Mouse (Mus musculus): Measurements from ENCODE around the gene Rab11fip5. TPM values are rescaled to one million over a fixed set of nuclear protein-coding genes. Genes with fewer than 3 reads are reported as not detected.

Rab11fip5 gene
- polyA plus RNA-seq, 1 experiment from 2014 or later, result 14.1 TPM

GRCm38 (mm10) chr6:85331221-85331735, 43.2 kb downstream of the Rab11fip5 start:
- H3K9ac ChIP-seq, result no peak overlapping the region
- H3K4me3 ChIP-seq, result no peak overlapping the region
- H3K4me2 ChIP-seq, result peak overlapping the region; percentile 94; the same call in 1 of the 2 replicates
- no peaks in the 10 kb centered on the region for H3K9me3 ChIP-seq
- H3K27me3 ChIP-seq, result no peaks in the 10 kb centered on the region
- peaks cover 14% of the 10 kb centered on the region for H3K4me1 ChIP-seq
- no peak for ATAC-seq (ENCODE audit: borderline replicate concordance, extremely low read depth, low FRiP score, low TSS enrichment)
- H3K27ac ChIP-seq, result no peak overlapping the region
- 15% methylated on average over 6 of the region's 6 CpGs for WGBS
- H3K36me3 ChIP-seq, result no peaks in the 10 kb centered on the region

- Histone ChIP-seq H3K27ac (no peak overlapping the region), H3K4me3 (no peak overlapping the region), H3K36me3 (no peaks in the 10 kb centered on the region), H3K4me2 (no peak overlapping the region), H3K27me3 (no peaks in the 10 kb centered on the region), H3K4me1 (peaks cover 14% of the 10 kb centered on the region), H3K9ac (no peak overlapping the region), H3K9me3 (no peaks in the 10 kb centered on the region)
- WGBS, result 93% methylated on average over 4 of the region's 4 CpGs
- ATAC-seq (ENCODE audit: borderline replicate concordance, extremely low read depth, low FRiP score, low TSS enrichment), result no peak
Measured at GRCm38 (mm10) chr6:85329666-85330185, 44.7 kb downstream of the Rab11fip5 start.

- no peak for ATAC-seq (ENCODE audit: borderline replicate concordance, extremely low read depth, low FRiP score, low TSS enrichment)
- WGBS, result 71% methylated on average over 4 of the region's 4 CpGs
Measured at GRCm38 (mm10) chr6:85326564-85326963, 47.9 kb downstream of the Rab11fip5 start.

GRCm38 (mm10) chr6:85325109-85325508, 49.3 kb downstream of the Rab11fip5 start:
- WGBS, result 25% methylated on average over 2 of the region's 2 CpGs

More at GRCm38 (mm10) chr6:85326564-85326963, 47.9 kb downstream of the Rab11fip5 start:
- no peak overlapping the region for H3K27ac ChIP-seq
- no peak overlapping the region for H3K4me2 ChIP-seq
- H3K4me3 ChIP-seq, result no peak overlapping the region
- no peaks in the 10 kb centered on the region for H3K9me3 ChIP-seq
- H3K36me3 ChIP-seq, result no peaks in the 10 kb centered on the region
- H3K9ac ChIP-seq, result no peak overlapping the region
- H3K4me1 ChIP-seq, result peaks cover 7% of the 10 kb centered on the region; the same call in 1 of the 2 replicates
- H3K27me3 ChIP-seq, result no peaks in the 10 kb centered on the region

GRCm38 (mm10) chr6:85320445-85320866, 54.0 kb downstream of the Rab11fip5 start:
- Histone ChIP-seq H3K27me3 (no peaks in the 10 kb centered on the region), H3K9me3 (no peaks in the 10 kb centered on the region), H3K4me2 (no peak overlapping the region), H3K4me3 (no peak overlapping the region), H3K27ac (no peak overlapping the region), H3K4me1 (no peaks in the 10 kb centered on the region), H3K36me3 (no peaks in the 10 kb centered on the region), H3K9ac (no peak overlapping the region)
- no peak for ATAC-seq (ENCODE audit: borderline replicate concordance, extremely low read depth, low FRiP score, low TSS enrichment)
- 82% methylated on average over 6 of the region's 6 CpGs for WGBS

More at GRCm38 (mm10) chr6:85325109-85325508, 49.3 kb downstream of the Rab11fip5 start:
- Histone ChIP-seq H3K4me3 (no peak overlapping the region), H3K4me2 (no peak overlapping the region), H3K27me3 (no peaks in the 10 kb centered on the region), H3K9ac (no peak overlapping the region), H3K36me3 (no peaks in the 10 kb centered on the region), H3K4me1 (no peaks in the 10 kb centered on the region), H3K27ac (no peak overlapping the region), H3K9me3 (no peaks in the 10 kb centered on the region)
- no peak for ATAC-seq (ENCODE audit: borderline replicate concordance, extremely low read depth, low FRiP score, low TSS enrichment)

GRCm38 (mm10) chr6:85316211-85316610, 58.2 kb downstream of the Rab11fip5 start:
- Histone ChIP-seq H3K36me3 (no peaks in the 10 kb centered on the region), H3K9me3 (no peaks in the 10 kb centered on the region), H3K4me1 (no peaks in the 10 kb centered on the region), H3K9ac (no peak overlapping the region), H3K27ac (no peak overlapping the region), H3K4me3 (no peak overlapping the region), H3K4me2 (no peak overlapping the region), H3K27me3 (no peaks in the 10 kb centered on the region)
- WGBS, result 76% methylated on average over 2 of the region's 2 CpGs
- no peak for ATAC-seq (ENCODE audit: borderline replicate concordance, extremely low read depth, low FRiP score, low TSS enrichment)

- no peak overlapping the region for H3K4me3 ChIP-seq
- no peak for ATAC-seq (ENCODE audit: borderline replicate concordance, extremely low read depth, low FRiP score, low TSS enrichment)
- no peaks in the 10 kb centered on the region for H3K4me1 ChIP-seq
- no peaks in the 10 kb centered on the region for H3K36me3 ChIP-seq
- no peak overlapping the region for H3K9ac ChIP-seq
- no peak overlapping the region for H3K27ac ChIP-seq
- H3K9me3 ChIP-seq, result no peaks in the 10 kb centered on the region
- no peak overlapping the region for H3K4me2 ChIP-seq
- WGBS, result 54% methylated on average over 9 of the region's 9 CpGs
- H3K27me3 ChIP-seq, result no peaks in the 10 kb centered on the region
Measured at GRCm38 (mm10) chr6:85314064-85314798, 60.2 kb downstream of the Rab11fip5 start.

- WGBS, result 72% methylated on average over 4 of the region's 4 CpGs
Measured at GRCm38 (mm10) chr6:85307894-85308293, 66.5 kb downstream of the Rab11fip5 start.

GRCm38 (mm10) chr6:85306375-85306774, 68.1 kb downstream of the Rab11fip5 start:
- Histone ChIP-seq H3K9me3 (no peaks in the 10 kb centered on the region), H3K4me1 (peaks cover 11% of the 10 kb centered on the region), H3K9ac (no peak overlapping the region), H3K4me3 (no peak overlapping the region), H3K27ac (no peak overlapping the region), H3K4me2 (no peak overlapping the region), H3K36me3 (no peaks in the 10 kb centered on the region), H3K27me3 (no peaks in the 10 kb centered on the region)
- no peak for ATAC-seq (ENCODE audit: borderline replicate concordance, extremely low read depth, low FRiP score, low TSS enrichment)
- 69% methylated on average over 3 of the region's 3 CpGs for WGBS

More at GRCm38 (mm10) chr6:85307894-85308293, 66.5 kb downstream of the Rab11fip5 start:
- no peak overlapping the region for H3K27ac ChIP-seq
- H3K4me1 ChIP-seq, result peaks cover 4% of the 10 kb centered on the region
- H3K4me3 ChIP-seq, result no peak overlapping the region
- no peaks in the 10 kb centered on the region for H3K27me3 ChIP-seq
- no peak overlapping the region for H3K9ac ChIP-seq
- no peak for ATAC-seq (ENCODE audit: borderline replicate concordance, extremely low read depth, low FRiP score, low TSS enrichment)
- H3K36me3 ChIP-seq, result no peaks in the 10 kb centered on the region
- H3K9me3 ChIP-seq, result no peaks in the 10 kb centered on the region
- H3K4me2 ChIP-seq, result no peak overlapping the region

- no peak overlapping the region for H3K4me3 ChIP-seq
- no peaks in the 10 kb centered on the region for H3K27me3 ChIP-seq
- no peak overlapping the region for H3K4me2 ChIP-seq
- no peaks in the 10 kb centered on the region for H3K9me3 ChIP-seq
- no peak for ATAC-seq (ENCODE audit: borderline replicate concordance, extremely low read depth, low FRiP score, low TSS enrichment)
- H3K36me3 ChIP-seq, result no peaks in the 10 kb centered on the region
- H3K27ac ChIP-seq, result no peak overlapping the region
- peaks cover 11% of the 10 kb centered on the region for H3K4me1 ChIP-seq
- no peak overlapping the region for H3K9ac ChIP-seq
Measured at GRCm38 (mm10) chr6:85305826-85306225, 68.6 kb downstream of the Rab11fip5 start.

GRCm38 (mm10) chr6:85304966-85305365, 69.5 kb downstream of the Rab11fip5 start:
- Histone ChIP-seq H3K4me2 (no peak overlapping the region), H3K4me1 (peaks cover 11% of the 10 kb centered on the region), H3K36me3 (no peaks in the 10 kb centered on the region), H3K4me3 (no peak overlapping the region), H3K27ac (no peak overlapping the region), H3K27me3 (no peaks in the 10 kb centered on the region), H3K9me3 (no peaks in the 10 kb centered on the region), H3K9ac (no peak overlapping the region)
- WGBS, result 77% methylated on average over 5 of the region's 5 CpGs
- ATAC-seq (ENCODE audit: borderline replicate concordance, extremely low read depth, low FRiP score, low TSS enrichment), result no peak

GRCm38 (mm10) chr6:85302326-85303055, 71.9 kb downstream of the Rab11fip5 start:
- H3K9ac ChIP-seq, result no peak overlapping the region
- H3K36me3 ChIP-seq, result no peaks in the 10 kb centered on the region
- 38% methylated on average over 3 of the region's 3 CpGs for WGBS
- H3K4me1 ChIP-seq, result peaks cover 11% of the 10 kb centered on the region
- H3K4me3 ChIP-seq, result no peak overlapping the region
- peak; percentile 75; the same call in 1 of the 2 replicates for ATAC-seq (ENCODE audit: borderline replicate concordance, extremely low read depth, low FRiP score, low TSS enrichment)
- no peaks in the 10 kb centered on the region for H3K27me3 ChIP-seq
- H3K9me3 ChIP-seq, result no peaks in the 10 kb centered on the region
- H3K4me2 ChIP-seq, result no peak overlapping the region
- H3K27ac ChIP-seq, result peak overlapping the region; percentile 43
